Mouse (Mus musculus) thymus, adult 18-20 months (tissue): Measurements from ENCODE around the gene Ajm1.

Experiments
- DNase-seq, 2 experiments: peaks; one replicate each; pipeline ENCODE4 v3.0.0; 2022; ENCODE audit warnings: mixed read lengths in 2 of 2

Gene Ajm1

DNA sequence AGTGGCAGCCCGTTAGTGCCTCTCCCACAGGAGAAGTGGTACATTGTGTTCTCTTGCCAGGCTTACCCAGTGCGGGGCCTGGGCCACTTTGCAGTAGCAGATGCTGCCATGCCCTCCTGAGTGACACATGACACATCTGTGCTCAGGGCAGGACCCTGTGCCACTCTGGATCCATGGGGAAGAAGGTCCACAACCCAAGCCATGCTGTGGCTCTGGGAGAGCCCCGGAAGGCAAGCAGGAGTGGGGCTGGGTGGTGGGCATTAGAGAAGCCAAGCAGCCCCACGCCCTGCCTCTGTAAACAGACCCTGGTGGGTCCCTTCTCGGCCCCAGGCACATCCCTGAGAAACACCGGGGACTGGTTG is 1.5 kb upstream of the Ajm1 start:
- no peak for DNase-seq

DNA sequence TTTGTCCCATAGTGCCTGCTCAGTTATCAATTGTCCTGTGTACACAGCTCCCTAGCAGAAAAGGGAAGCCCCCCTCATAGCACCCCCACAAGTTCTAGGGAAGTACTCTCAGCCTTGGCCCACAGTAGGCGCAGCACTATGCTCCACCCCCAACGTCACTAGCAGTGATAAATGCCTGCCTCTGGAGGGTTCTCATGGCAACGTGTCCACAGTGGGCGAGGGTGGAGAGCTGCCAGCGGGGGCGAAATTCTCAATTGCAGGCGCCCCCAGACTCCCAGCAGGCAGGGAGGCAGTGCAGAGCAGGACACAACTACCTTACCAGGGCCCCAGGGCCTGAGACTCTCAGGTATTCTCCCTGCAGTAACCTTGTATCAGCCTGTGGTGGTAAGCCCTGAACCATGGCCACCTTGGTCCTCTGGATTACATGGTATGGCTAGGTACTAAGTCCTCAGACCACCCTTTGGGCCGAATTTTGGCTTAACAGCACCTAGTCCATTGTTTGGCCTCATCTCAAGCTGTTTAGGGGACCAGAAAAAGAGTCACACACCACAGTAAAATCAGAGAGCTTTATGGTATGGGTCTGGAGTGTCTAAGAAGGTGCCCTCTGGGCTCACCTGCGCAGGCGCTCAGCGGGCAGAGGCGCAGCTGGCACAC is 1.0 kb upstream of the Ajm1 start:
- no peak for DNase-seq

DNA sequence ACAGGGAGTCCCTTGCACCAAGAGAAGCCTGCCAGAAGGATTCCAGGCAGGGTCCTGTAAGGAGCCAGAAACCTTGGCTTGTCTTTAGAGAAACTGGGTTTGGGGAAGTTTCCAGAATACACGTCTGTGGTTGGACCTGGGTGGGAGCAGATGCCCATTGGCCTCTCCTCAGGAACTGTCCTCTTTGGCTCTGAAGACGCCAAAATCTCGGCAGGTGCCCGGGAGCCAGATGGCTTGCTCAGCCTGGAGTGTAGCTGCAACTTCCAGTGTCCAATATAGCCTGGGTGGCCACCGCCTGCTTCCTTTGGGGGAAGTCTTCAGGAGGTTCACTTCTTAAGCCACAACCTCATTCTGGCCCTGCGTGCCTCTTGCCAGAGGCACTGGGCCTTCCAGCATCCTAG is 344 bp upstream of the Ajm1 start:
- no peak for DNase-seq

DNA sequence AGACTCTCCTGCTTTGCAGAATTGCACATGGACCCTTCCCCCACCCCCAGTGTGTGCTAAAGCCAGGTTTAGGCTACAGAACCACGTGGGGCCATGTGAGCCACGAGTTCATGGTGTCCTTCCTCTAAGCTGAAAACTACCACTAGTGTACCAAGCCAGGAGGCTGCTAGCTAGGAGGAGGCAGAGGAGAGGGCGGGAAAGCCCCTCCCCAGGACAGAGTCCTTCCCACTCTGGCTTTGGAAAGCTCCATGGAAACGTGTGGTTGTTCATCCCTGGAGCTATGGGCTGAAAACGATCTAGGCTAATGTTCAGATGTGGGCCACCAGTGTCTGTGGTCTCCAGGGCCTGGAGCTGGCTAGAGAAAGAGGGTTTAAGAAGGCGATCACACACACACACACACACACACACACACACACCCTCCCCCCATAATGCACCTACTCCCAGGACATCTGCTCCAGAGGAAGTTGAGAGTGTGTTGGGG is 896 bp downstream of the Ajm1 start:
- no peak for DNase-seq

DNA sequence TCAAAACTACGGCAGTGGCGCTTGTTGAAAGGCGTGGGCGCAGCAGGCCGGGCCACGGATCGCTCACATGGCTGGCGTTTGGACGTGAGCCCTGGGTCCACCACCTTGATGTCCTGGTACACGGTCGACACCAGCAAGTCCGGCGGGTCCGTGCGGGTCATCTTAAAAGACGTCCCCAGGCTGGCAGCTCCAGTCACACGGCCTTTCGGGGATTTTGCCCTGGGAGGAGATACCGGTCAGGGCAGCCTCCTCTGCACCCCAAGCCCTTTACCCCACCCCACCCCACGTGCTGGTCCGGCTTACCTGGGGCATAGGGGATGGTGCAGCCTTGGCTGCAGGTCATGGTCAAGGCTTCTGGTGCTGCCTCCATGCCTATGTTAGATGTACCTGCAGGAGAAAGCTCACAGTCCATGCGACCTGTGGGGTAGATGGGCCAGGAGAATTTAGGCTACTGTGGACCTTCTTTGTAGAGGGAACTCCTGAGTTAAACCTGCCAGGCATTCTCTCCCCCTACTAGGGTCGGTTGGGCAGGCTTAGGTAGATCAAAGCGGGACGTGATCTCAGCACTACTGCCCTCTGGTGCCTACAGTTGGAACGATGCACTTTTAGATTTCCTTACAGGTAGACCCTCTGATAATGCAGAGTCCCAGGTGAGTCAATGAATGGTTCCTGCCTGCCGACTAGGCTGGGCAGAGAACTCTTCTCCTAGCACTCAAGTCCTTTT is 1.7 kb downstream of the Ajm1 start:
- peak in 1 of 2 experiments; percentile 59 for DNase-seq

DNA sequence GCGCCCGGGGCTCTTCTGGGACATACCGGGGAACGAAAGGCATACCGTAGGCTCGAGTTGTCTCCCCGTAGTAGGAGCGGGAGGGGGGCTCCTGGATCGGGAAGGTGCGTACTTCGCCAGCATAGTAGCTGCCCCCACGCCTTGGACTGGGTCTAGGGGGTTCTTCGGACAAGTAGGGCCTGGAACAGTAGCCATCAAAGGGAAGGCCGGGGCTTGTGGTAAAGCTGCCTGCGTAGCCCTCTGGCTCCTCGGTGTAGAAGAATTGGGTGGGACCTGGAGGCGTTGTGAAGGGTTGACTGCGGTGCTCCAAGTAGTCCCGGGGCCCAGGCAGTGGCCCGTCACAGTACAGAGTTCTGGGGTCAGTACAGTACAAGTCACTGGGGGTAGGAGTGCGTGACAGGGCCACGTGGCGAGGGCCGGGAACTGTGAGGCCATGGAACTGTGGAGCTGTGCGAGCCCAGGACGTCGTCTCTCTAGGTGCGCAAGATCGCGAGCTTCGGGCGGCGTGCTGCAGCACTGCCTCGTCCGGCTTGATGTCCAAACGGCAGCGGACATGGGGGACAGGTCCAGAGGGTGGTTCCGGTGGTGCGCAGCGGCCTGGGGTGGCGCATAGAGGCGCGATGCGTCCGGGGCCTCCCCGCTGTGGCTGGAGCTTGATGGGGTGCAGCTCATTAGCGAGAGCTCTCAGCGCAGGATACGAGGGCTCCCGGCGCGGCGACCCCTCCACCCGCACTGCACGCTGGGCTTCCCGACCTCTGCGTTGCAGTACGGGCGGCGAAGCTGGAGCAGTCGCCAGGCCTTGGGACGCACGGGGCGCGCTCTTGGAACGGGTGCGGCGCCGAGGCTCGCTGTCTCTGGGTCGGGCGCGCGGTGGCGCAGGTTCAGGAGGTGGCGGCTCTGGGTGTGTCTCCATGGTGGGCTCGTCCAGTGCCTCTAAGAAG is 2.5 kb downstream of the Ajm1 start:
- no peak for DNase-seq

DNA sequence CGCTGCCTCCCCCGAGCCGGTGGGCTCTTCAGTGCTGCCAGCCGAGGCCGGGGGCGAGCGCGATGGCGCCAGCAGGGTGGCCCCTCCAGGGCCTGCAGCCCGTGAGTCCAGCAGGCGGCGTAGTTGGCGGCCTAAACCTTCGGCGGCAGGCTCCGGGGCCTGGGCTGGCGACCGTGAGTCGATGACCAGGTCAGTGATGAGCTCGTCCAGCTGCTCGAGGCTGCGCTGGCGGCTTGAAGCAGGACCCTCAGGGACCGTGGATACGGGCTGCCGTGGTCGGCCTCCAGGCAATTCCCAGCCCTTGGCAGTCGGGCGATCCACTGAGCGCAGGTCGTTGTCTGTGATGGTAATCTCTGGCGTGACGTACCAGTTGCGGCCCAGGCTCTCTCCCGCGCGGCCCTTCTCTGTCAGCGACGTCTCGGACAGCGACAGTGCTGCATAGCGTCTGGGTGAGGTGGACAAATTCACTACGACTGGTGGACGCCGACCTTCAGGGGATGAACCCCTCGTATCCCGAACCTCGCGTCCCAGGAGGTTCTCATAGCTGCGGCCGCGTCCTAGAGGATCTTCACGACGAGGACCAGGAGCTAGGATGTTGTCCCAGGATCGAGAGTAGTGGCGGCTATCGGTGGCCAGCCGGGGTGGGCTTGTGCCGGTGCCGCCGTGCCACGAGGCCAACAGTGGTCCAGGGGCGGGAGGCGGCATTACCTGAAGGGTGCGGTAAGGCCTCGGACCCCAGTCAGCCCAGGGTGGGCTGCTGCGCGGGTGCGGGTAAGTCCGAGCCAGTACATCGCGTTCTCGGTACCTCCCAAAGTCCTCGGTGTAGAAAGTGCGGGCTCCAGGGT is 3.4 kb downstream of the Ajm1 start:
- no peak for DNase-seq

DNA sequence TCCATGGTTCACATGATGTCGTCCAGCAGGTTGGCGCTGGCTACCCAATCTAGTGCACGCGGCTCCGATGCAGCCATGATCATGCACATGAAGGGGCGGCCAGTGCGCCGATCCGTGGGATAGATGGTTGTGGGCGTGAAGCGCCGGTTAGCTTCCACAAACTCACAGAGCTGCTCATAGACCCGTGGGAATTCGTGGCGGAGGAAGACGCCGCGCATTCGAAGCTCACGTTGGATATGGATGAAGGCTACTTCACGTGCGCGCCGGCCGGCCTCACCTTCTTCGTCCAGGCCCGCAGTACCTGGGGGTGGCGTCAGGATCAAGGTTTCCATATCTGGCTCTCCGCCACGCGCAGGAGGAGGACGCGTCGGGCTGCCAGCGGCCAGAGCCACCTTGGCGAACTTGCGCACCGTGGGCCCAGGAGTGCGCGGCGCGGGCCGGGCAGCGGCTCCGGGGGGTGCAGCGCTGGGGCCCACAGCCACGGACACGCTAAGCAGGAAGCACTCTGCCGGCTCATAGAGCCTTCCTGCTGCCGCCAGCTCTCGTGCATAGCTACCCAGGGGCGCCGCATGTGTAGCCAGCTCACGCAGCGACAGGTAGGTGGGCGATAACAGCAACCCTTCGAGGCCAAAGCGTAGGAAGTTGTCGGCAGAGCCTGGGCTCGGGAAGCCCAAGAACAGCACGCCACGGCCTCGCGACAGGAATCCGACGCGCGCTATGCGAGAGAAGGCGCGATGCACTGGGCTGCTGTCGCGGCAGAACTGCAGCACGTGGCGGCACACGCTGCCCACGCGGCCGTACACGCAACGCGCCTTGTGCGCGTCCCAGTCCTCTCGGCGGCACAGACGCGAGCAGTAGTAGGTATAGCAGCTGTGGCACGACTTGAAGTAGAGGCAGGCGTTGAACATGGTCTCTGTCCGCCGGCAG is 4.3 kb downstream of the Ajm1 start:
- no peak for DNase-seq

DNA sequence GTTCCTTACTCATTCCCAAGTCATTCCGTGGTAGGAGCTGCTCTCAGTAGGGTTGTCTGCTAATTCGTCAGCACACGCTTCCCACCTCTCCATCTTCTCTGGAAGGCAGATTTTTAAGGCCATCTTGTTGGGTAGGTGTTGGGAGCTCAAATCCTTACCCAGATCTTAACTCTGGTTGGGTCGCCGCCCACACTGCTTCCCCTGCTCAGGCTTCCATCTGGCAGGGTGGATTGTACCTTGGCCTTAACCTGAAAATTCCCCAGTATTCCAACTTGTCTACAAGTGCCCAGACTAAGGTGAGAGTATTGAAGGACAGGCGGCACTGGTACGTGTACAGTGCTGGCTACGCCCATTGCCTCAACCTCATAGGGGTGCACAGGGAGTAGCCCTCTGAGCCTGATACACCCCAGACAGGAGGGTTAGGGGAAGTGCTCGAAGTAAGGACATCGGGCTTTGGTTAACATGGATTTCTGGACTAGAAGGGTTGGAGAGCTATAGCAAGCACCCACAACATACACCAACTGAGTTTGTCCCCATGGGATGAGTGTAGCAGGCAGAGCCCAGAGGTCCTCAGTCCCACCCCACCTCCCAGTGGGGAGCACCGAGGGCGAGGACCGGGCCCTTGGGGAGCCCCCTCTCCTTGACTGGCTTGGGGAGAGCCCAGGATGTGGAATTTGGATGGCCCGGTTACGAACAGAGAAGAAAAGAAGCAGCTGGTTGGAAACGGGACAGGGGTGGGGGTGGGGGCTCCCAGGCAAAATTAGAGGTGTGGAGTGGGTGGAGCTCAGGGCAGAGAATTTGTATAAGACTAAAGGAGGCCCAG is 5.3 kb downstream of the Ajm1 start:
- DNase-seq = no peak

DNA sequence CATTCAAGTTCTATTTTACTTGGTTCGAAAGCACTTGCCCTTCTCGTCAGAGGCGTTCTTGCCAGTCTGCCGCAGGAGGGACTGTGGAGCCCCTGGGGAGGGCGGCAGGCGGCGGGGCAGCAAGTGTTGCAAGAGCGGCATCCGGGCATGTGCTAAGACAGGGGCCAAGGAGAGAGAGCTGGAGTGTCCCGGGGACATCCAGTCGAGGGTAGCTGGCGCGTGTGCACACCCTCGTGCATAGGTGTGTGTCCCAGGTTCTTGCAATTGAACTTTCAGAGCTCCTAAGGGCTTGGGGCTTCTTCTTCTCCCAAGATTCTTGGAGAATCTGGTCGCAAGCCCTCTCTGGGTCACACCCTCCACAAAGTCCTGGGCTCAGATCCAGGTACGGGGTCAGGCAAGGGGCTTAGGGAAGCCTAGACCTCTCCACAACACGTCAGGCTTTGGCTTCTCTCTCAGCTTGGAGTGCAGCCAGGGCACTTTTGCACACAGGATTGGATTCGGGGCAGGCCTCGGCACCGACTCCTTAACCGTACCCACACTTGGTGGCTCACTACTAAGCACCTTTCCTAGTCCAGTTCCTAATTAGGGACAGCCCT is 6.0 kb downstream of the Ajm1 start:
- peak in 1 of 2 experiments; percentile 53 for DNase-seq

DNA sequence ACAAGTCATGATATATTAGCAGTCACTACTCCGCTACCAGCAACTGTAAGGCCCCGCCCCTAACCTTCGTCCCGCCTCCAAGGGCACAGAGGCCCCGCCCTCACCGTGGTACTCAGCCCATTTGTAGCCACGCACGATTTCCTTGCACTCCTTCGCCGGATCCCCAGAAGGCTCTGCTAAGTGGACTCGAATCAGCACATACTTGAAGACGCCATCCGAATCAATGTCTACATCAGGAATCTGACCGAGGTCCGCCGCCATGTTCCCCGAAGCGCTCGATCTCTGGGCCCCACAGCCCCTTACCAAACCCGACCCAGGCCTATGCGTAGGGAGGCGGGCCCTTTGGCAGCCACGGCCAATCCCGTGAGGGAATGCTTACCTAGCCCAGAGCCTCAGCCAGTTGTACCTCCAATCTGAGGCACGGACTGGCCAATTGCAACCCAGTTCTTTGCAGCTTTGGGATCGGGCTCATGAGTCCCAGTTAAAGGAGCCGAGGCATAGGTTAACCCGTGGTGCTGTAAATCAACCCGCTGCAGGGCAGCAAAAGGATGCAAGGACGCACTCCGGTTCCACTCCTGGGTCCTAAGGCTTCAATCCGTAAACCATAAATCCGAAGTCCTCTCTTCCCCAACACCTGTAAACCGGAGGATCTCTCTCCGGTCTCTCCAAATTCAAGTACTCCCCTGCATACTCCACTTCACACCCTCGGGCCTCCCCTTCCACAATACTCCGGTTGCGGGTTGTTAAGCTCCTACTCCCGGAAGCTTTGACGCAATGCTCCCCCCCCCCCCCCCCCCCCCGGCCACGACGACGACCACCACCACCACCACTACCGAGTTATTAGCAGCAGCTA is 6.8 kb downstream of the Ajm1 start, which contains the start of the genes Mamdc4 and Phpt1:
TSS of gene Mamdc4 (minus strand) at position 267 of the 853 bp plus-strand sequence.
TSS of gene Phpt1 (minus strand) at position 646 of the 853 bp plus-strand sequence.
- DNase-seq = peak; percentile 91 to 96

DNA sequence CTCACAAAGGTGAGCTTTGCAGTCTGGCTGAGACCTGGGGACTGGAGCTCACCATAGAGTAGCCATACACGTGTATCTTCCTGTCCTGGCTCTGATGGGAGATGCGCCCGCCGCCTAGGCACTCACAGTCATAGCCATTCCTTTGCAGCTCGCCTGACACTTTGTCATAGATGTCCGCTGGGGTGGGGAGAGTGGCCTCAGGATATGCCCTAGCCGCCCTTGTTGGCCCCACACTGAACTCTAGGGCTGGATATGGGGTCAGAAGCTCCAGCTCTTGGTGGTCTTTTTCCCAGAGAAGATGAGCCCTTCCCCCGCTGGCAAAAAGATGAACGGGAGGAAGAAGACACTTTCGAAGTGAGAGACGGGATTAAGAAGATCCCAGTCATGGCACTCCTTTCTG is 7.4 kb downstream of the Ajm1 start:
- DNase-seq = no peak

DNA sequence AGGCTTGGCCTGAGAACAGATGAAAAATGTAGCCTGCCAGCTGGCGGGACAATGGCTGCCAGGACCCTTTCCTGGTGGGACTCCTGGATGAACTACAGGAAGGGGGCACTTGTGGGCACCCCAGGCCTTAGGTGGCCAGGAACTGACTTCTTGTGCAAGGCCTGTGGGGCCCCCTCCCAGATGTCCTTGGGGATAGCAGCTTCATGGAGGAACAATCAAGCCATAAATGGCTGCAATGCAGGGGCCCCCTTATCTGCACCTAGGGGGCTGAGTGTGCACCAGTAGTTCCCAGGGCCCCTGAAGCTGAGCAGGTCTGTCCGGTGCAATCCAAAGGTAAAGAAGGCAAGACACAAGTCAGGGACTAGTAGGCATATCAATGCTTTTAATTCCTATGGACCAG is 8.5 kb downstream of the Ajm1 start:
- no peak for DNase-seq

DNA sequence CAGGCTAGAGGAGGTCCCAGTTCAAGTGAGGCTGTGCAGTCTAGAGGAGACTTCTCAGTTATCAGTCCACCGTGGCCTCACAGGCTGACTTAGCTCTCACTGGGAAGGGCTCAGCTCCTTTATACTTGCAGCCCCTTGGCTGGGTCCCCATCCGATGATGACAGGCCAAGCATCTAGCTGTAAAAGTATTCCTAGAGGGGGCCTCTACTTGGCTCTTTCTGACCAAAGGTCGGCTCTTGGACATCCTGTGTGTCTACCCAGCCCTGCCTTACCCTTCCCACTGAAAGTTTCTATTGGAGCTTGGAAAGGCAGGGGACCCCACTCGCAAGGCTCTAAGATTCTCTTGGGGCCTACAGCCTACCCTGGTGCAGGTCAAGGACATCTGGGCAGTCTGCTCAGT is 10.3 kb downstream of the Ajm1 start:
- DNase-seq = no peak

DNA sequence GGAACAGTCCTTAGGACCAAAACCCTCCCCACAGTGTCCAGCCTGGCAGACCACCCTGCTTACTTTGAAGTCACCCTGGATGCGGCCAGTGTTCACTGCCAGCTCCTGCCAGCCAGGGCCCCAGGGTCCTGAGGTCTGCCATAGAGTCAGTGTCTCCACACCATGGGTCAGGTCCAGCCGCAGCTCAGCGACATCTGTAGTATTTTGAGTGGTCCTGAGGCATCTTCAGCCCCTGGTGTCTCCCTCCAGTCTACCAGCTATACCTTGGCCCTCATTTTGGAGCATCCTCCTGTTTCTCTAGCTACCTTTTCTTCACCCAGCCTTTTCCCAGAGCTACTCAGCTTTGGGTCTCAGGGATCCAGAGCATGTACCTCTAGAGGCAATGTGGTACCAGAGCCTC is 12.2 kb downstream of the Ajm1 start:
- DNase-seq = no peak

DNA sequence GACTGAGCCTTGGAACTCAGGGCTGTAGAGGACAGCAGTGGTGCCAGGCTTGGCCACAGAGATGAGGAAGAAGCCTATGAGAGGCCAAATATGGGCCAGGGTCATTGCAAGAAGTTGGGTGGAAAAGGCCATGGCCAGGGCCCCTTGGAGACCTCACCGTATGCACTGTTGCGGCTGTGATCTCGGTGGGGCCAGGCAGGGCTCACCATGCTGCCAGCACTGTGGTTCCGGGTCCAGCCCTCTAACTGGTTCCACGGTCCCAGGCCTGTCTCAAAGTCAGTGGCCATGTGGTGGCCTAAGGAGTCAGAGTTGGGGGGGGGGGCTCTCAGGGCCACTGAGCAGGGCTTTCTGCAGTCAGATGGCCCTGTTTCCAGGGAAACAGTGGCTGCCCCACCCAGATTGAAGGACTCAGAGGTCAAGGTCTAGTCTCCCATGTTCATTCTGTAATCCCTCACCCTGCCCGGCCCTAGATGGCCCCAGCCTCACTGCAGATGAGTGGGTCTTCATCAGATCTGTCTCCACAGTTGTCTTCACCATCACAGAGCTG is 13.0 kb downstream of the Ajm1 start:
- no peak for DNase-seq

DNA sequence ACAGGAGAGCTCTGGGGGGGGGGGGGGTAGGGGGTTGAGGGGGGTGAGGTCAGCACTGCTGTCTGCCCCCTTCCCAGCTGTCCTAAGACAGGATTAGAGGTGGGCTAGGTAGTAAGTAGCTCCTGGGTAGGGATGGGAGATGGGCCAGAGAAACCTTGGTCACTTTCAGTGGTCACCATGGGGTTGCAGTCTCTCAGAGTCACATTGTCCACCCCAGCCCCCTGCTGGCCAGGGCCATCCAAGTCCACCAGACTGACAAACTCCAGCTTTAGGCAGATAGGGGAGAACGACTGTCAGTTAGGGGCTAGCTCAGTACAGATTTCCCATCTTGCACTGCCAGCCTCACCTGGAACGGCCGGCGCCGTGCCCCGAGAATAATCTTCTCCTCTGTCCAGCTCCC is 15.0 kb downstream of the Ajm1 start:
- no peak for DNase-seq

DNA sequence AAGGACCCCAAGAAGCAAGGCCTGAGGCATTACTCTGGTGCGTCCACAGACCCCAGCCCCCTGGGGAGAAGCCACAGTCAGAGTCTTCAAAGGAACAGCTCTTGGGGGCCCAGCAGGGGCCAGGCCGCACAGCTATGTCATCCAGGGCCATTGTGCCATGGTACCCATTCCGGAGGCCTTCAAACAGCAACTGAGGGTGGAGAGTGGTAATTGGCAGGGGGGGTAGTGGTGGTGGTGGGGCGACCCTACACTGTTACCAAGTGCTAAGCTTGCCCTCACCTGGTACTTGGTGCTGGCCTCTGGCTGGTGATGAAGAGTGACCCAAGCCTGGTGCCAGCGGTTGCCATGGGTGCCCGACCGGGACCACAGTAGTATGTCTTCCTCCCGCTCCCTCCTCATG is 15.8 kb downstream of the Ajm1 start:
- DNase-seq = no peak

DNA sequence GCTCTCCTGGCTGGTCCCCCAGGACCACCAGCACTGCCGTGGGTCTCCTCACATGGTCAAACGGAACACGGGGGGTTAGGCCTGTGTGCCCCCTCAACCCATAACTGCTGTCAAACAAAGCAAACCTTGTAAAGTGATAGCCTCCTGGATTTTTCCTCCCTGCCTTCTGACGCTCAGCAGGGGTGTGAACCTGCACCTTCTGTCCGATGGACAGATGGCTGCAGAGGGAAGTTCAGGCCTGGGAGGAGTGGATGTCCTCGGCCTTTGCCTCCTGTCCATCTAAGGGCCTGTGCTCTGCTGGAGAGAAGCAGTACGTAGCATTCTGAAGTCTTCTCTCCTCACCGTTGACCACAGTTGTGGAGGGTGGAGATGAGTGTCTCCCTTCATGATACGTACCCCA is 19.6 kb downstream of the Ajm1 start:
- DNase-seq = no peak
